Mouse (Mus musculus) hindbrain, embryonic 16.5 days (tissue): ENCODE results near the gene Nup188. TPM values are rescaled to one million over a fixed set of nuclear protein-coding genes. Genes with fewer than 3 reads are reported as not detected.

Experiments used
- ATAC-seq: fragments of 200-750 bp; cut with Nextera tagmentation; 2 replicates; pipeline ENCODE4 v1.8.0; 2017; ENCODE audit warnings: moderate TSS enrichment, moderate library complexity
- H3K27ac ChIP-seq: fragments of 300-500 bp; sonication (generic); 2 replicates; pipeline ENCODE4 v1.5.1; 2014; ENCODE audit warnings: low read depth, mild to moderate bottlenecking, control low read depth, low read length, moderate library complexity
- H3K27me3 ChIP-seq: fragments of 300-500 bp; sonication (generic); replicated peaks from 2 replicates; pipeline ENCODE4 v1.6.1; 2014; ENCODE audit warnings: low read length; ENCODE audit not compliant: control insufficient read depth, insufficient read depth
- H3K36me3 ChIP-seq: fragments of 300-500 bp; sonication (generic); 2 replicates; pipeline ENCODE4 v1.6.1; 2014; ENCODE audit warnings: mild to moderate bottlenecking, low read length, moderate library complexity, mixed read lengths; ENCODE audit not compliant: control insufficient read depth, insufficient read depth
- H3K4me1 ChIP-seq: fragments of 300-500 bp; sonication (generic); 2 replicates; pipeline ENCODE4 v1.6.1; 2014; ENCODE audit warnings: low read depth, low read length; ENCODE audit not compliant: control insufficient read depth, insufficient read depth
- H3K4me2 ChIP-seq: fragments of 300-500 bp; sonication (generic); 2 replicates; pipeline ENCODE4 v1.6.1; 2014; ENCODE audit warnings: mild to moderate bottlenecking, low read length, control low read depth, moderate library complexity
- H3K4me3 ChIP-seq: fragments of 300-500 bp; sonication (generic); 2 replicates; pipeline ENCODE4 v1.5.1; 2014; ENCODE audit warnings: mild to moderate bottlenecking, low read length, control low read depth, moderate library complexity
- H3K9ac ChIP-seq: fragments of 300-500 bp; sonication (generic); 2 replicates; pipeline ENCODE4 v1.6.1; 2014; ENCODE audit warnings: low read depth, mild to moderate bottlenecking, control low read depth, low read length, moderate library complexity
- H3K9me3 ChIP-seq: fragments of 300-500 bp; sonication (generic); 2 replicates; pipeline ENCODE4 v1.6.1; 2014; ENCODE audit warnings: mild to moderate bottlenecking, low read length, moderate library complexity; ENCODE audit not compliant: control insufficient read depth
- WGBS: fragments of 180-500 bp; shearing (Covaris S2); extraction: QIAGEN DNeasy Blood & Tissue Kit; methylation state at CpG from one replicate; pipeline ENCODE4 v1.1.7; 2014; 5-methylcytosine and 5-hydroxymethylcytosine counted together
- polyA plus RNA-seq: library from polyadenylated mRNA; unstranded; fragments of >200 nt; fragmentation: Nextera tagmentation; extraction: Ambion mirVana; gene quantifications from 2 replicates; pipeline ENCODE4 v1.2.1, GENCODE M21; 2015

Gene Nup188
- polyA plus RNA-seq, 1 experiment from 2014 or later = 15.8 TPM

DNA sequence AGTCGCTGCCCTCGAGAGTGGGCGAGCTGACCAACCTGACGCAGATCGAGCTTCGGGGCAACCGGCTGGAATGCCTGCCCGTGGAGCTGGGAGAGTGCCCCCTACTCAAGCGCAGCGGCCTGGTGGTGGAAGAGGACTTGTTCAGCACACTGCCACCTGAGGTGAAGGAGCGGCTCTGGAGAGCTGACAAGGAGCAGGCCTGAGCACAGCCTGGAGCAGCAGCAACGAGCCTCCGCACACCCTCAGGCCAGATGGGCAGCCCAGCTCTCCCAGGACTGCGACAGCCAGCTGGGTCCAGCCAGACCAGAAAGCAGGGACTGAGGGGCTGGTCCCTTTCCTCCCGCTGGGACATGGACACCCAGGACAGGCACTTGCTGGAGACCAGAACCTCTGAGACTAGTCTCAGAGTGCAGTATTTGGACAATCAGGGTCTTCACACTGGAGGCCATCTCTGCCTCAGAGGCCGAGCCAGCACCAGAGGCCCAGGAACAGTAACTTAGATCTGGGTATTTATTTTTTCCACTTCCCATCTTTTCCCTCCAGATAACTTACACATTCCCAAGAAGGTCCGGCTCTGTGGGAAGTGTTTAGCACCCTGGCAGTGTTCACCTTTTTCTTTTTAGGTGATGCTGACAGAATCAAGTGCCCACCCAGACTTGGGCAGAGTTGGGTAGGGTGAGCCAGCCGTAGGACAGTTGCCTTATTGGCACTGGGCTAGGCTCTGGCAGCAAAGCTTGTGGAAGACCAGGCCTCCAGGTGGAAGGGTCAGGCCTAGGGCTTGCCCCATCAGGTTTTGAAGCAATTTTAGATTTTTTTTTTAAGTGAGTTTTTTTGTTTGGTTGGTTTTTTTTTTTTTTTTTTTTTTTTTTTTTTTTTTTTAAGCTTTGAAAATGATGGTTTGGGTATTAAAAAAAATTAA is 24.0 kb upstream of the Nup188 start:
- Histone ChIP-seq H3K9me3 (no peaks in the 10 kb centered on the region), H3K36me3 (peaks cover 28% of the 10 kb centered on the region), H3K4me1 (peaks cover 33% of the 10 kb centered on the region), H3K9ac (no peak overlapping the region), H3K4me2 (no peak overlapping the region), H3K27me3 (no peaks in the 10 kb centered on the region), H3K27ac (peak overlapping the region; percentile 41; the same call in 1 of the 2 replicates), H3K4me3 (no peak overlapping the region)
- WGBS = 88% methylated on average over 18 of the region's 18 CpGs
- ATAC-seq = no peak

DNA sequence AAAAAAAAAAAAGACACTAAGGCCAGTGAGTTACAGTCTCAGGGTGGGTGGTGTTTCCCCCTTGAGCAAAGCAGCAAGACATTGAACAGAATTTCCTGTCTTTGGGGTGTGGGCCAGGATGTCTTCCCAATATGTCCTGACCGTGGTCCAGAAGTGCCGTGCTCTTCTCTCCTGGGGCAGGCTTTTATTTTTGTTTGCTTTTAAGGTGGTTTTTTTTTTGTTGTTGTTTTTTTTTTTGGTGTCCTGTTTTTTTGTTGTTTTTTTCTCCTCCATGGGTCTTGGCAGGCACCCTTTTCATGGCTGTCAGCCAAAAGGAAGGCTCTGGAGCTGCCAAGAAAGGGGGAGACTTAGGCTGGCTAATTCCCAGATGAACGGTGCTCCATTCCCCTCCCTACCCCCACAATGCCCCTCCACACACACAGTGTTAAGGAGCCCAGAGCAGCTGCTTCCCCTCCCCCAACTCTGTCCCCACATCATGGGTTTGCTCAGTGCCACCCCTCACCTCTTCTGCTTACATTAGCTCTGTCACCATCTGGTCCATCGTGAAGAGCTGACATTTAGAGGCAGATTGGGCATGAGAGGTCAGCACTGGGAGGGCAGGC is 23.3 kb upstream of the Nup188 start:
- Histone ChIP-seq H3K4me2 (no peak overlapping the region), H3K36me3 (peaks cover 21% of the 10 kb centered on the region), H3K27me3 (no peaks in the 10 kb centered on the region), H3K27ac (peak overlapping the region; percentile 50), H3K4me1 (peaks cover 33% of the 10 kb centered on the region), H3K9me3 (no peaks in the 10 kb centered on the region), H3K4me3 (no peak overlapping the region), H3K9ac (no peak overlapping the region)
- WGBS = 33% methylated on average over 4 of the region's 4 CpGs
- ATAC-seq = peak; percentile 80

DNA sequence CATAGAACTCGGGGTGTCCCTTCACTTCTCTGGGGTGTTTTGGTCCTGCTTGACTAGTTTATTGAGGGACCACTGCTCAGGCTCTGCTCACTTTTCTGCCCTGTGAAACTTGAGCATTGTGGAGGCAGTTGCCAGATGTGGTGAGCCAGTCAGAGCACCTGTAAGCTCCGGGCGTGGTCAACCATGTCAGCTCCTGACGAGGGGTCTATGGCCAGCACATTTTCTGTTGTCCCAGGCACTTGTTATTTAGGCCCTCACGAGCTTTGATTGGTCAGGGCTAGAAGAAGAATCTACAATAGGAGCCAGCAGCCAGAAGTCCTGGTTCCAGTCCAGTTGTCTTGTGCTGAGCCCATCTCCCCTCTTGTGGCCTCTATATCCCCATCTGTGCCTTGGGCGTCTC is 22.4 kb upstream of the Nup188 start:
- Histone ChIP-seq H3K27ac (no peak overlapping the region; the same call in 1 of the 2 replicates), H3K9ac (no peak overlapping the region), H3K4me1 (peaks cover 33% of the 10 kb centered on the region), H3K9me3 (no peaks in the 10 kb centered on the region), H3K4me2 (no peak overlapping the region), H3K27me3 (no peaks in the 10 kb centered on the region), H3K36me3 (peaks cover 17% of the 10 kb centered on the region), H3K4me3 (no peak overlapping the region)
- 94% methylated on average over 6 of the region's 6 CpGs for WGBS
- no peak for ATAC-seq

DNA sequence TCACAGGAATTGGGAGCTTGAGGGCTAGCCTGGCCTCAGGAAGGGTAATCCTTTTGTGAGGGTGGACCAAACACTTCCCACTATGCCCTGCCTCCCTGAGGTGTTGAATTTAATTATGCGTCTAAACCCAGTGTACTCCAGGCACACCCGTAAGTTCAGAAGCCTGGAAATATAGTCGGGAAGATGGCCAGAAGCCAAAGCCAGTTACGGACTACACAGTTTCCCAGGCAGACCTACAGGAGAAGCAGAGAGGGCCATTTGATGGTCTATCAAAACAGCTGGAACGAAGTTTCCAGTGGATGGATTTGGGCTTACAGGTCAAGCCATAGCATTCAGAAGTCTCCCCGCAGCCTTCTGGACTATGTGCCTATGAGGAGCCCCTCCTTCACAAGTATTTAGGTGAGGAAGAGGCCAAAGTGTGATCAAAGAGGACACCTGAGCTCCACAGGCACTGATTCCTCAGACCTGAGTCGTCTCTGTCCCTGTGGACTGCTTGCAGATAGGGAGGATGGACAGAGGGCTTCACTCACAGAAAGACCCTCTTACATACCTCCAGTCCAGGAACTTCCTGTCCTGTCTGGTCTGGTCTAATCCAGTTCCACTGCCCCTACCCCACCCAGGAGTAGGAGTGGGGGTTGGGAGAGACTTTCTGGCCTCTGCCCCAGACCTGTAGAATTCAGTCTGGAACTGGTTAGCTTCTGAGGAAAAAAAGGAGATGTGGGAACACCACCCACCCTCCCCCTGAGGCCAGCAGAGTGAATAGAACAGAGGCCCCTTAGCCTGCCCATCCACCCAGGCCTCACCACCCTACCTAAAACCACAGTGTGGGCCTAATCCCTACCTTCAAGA is 21.3 kb upstream of the Nup188 start:
- peaks cover 16% of the 10 kb centered on the region for H3K36me3 ChIP-seq
- no peaks in the 10 kb centered on the region for H3K27me3 ChIP-seq
- no peaks in the 10 kb centered on the region for H3K9me3 ChIP-seq
- 58% methylated on average over 7 of the region's 7 CpGs for WGBS
- ATAC-seq = no peak
- H3K27ac ChIP-seq = peak overlapping the region; percentile 59
- H3K4me1 ChIP-seq = peaks cover 33% of the 10 kb centered on the region
- H3K4me3 ChIP-seq = no peak overlapping the region
- no peak overlapping the region for H3K4me2 ChIP-seq
- H3K9ac ChIP-seq = no peak overlapping the region

DNA sequence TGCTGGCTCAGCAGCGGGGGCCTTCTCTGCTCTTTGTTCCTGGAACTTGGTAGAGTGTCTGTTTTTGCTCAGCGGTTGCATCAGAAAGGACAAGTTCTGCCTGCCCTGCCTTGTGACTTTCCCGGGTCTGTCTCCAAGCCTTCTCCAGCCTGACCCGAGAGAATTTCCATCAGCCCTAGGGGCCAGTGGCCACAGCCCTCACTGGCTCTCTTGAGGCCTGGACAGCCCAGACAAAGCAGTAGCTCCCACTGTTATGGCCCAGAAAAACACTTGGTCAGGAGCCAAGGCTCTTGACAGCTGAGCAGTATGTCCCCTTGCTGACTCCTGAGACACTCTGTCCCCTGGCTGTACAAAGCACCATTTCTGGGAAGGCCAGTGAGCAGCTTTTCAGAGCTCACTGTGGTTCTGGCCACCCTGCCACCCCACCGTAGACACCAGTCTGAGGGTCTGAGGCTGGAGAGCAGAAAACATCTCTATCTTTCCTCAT is 20.4 kb upstream of the Nup188 start, which contains the start of gene Phyhd1:
TSS of gene Phyhd1 (plus strand) at position 437 of the 487 bp plus-strand sequence.
- WGBS = 34% methylated on average over 5 of the region's 5 CpGs
- ATAC-seq = peak; percentile 70
- Histone ChIP-seq H3K36me3 (peaks cover 16% of the 10 kb centered on the region), H3K27ac (peak within 1 kb of the TSS; percentile 59), H3K4me3 (no peak within 1 kb of the TSS), H3K27me3 (no peaks in the 10 kb centered on the region), H3K9me3 (no peaks in the 10 kb centered on the region), H3K9ac (peak within 1 kb of the TSS; percentile 13; the same call in 1 of the 2 replicates), H3K4me1 (peaks cover 33% of the 10 kb centered on the region), H3K4me2 (no peak within 1 kb of the TSS)

DNA sequence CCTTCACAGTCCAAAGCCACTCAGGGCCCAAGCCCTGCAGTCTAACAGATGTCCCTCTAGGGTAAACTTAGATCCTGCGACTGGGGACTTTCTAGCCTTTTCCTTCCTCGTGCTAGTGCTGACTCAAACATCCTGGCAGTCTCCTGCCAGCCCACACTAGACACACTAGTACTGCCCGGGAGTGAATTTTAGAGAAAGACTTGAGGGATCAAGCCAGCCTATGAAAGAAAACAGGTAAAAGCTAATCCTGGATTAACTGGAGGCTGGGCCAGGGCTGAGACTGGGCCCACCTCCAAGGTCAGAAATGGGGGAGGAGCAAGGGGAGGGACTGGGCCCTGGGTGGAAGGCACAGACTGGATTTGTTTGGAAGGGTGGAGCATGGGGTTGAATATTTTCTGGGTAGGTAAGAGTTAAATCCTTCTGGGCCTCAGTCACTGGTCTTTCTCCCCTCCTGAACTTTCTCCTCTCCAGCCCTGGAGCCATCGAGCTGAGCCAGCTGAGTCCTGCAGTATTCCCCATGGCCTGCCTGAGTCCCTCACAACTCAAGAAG is 19.7 kb upstream of the Nup188 start:
- peaks cover 16% of the 10 kb centered on the region for H3K36me3 ChIP-seq
- WGBS = 29% methylated on average over 4 of the region's 4 CpGs
- no peak for ATAC-seq
- H3K9me3 ChIP-seq = no peaks in the 10 kb centered on the region
- H3K9ac ChIP-seq = no peak overlapping the region
- H3K4me1 ChIP-seq = peaks cover 33% of the 10 kb centered on the region
- no peak overlapping the region for H3K4me2 ChIP-seq
- H3K27ac ChIP-seq = peak overlapping the region; percentile 59
- no peak overlapping the region for H3K4me3 ChIP-seq
- no peaks in the 10 kb centered on the region for H3K27me3 ChIP-seq

DNA sequence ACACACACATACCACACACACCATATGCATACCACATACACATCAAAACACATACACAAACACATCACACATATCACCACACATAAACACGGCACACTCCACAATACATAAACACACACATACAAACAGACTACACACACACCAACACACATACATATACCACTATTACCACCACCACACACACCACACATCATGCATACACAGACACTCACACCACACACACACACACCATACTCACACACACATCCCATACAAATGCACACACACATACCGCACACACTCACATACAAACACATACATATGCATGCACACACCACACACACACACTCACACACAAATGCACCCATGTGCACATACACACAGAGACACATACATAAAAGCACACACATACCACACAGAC is 18.7 kb upstream of the Nup188 start:
- no peak for ATAC-seq
- WGBS = 100% methylated on average over 2 of the region's 2 CpGs

DNA sequence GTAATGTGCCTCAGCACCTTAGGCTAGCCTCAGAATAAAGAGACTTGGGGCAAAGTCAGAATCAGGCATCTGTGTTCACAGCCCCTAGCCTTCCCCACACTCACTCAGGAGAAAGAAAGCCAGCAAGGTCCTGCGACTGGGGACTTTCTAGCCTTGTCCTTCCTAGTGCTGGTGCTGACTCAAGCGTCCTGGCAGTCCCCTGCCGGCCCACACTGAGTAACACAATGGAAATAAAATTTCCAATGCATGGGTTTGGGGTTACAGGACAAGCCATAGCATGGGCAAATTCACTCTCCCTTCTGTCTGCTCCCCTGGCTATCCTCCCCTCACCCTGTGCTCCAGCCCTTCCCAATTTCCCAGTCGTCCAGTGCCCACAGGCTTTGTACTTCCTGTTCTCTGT is 17.8 kb upstream of the Nup188 start:
- no peaks in the 10 kb centered on the region for H3K9me3 ChIP-seq
- ATAC-seq = no peak
- H3K36me3 ChIP-seq = peaks cover 12% of the 10 kb centered on the region
- H3K27ac ChIP-seq = no peak overlapping the region
- H3K27me3 ChIP-seq = no peaks in the 10 kb centered on the region
- WGBS = 76% methylated on average over 4 of the region's 4 CpGs
- H3K4me1 ChIP-seq = peaks cover 22% of the 10 kb centered on the region
- no peak overlapping the region for H3K4me2 ChIP-seq
- no peak overlapping the region for H3K9ac ChIP-seq
- no peak overlapping the region for H3K4me3 ChIP-seq

More for the DNA sequence above, 18.7 kb upstream of the Nup188 start:
- H3K4me1 ChIP-seq = peaks cover 26% of the 10 kb centered on the region
- H3K36me3 ChIP-seq = peaks cover 14% of the 10 kb centered on the region
- H3K4me2 ChIP-seq = no peak overlapping the region
- no peak overlapping the region for H3K9ac ChIP-seq
- H3K27ac ChIP-seq = no peak overlapping the region
- no peak overlapping the region for H3K4me3 ChIP-seq
- no peaks in the 10 kb centered on the region for H3K9me3 ChIP-seq
- H3K27me3 ChIP-seq = no peaks in the 10 kb centered on the region
